Mouse (Mus musculus) T-helper 17 cell (primary cell): ENCODE measurements around the gene Ttc9.

Experiments
- in situ Hi-C, 2 experiments: fragments of 300-600 bp; cut with MboI, MseI; formaldehyde crosslinking; loops; 1 replicate in 1 of 2; 2 replicates in 1 of 2; pipeline ENCODE4 v1.15.1; 2025; ENCODE audit warnings: high pct_unique_total_duplicates in 2 of 2

Ttc9 gene

GRCm38 (mm10) chr12:81653344-81653743 lies 22.3 kb downstream of the Ttc9 start:
- in situ Hi-C loops, result no loop called here

GRCm38 (mm10) chr12:81657321-81657720 lies 26.3 kb downstream of the Ttc9 start:
- in situ Hi-C loops, result no loop called here

- in situ Hi-C loops, result no loop called here
Measured at GRCm38 (mm10) chr12:81658086-81658485, 27.0 kb downstream of the Ttc9 start.

GRCm38 (mm10) chr12:81662076-81662475 lies 31.0 kb downstream of the Ttc9 start:
- in situ Hi-C loops, result no loop called here

- in situ Hi-C loops, result no loop called here
Measured at GRCm38 (mm10) chr12:81663116-81663515, 32.1 kb downstream of the Ttc9 start.

GRCm38 (mm10) chr12:81663906-81664305 lies 32.9 kb downstream of the Ttc9 start:
- in situ Hi-C loops, result no loop called here

- in situ Hi-C loops, result no loop called here
Measured at GRCm38 (mm10) chr12:81668406-81668805, 37.4 kb downstream of the Ttc9 start.

GRCm38 (mm10) chr12:81675557-81675956 lies 44.5 kb downstream of the Ttc9 start:
- in situ Hi-C loops, result no loop called here

- in situ Hi-C loops, result no loop called here
Measured at GRCm38 (mm10) chr12:81679807-81680529, 48.9 kb downstream of the Ttc9 start.

GRCm38 (mm10) chr12:81683395-81683794 lies 52.3 kb downstream of the Ttc9 start:
- in situ Hi-C loops, result no loop called here

- in situ Hi-C loops, result no loop called here
Measured at GRCm38 (mm10) chr12:81684096-81684495, 53.0 kb downstream of the Ttc9 start.

GRCm38 (mm10) chr12:81685981-81686380 lies 54.9 kb downstream of the Ttc9 start:
- in situ Hi-C loops, result no loop called here

GRCm38 (mm10) chr12:81686406-81687117 lies 55.5 kb downstream of the Ttc9 start:
- in situ Hi-C loops, result no loop called here

GRCm38 (mm10) chr12:81687873-81688272 lies 56.8 kb downstream of the Ttc9 start:
- in situ Hi-C loops, result no loop called here

GRCm38 (mm10) chr12:81688537-81688936 lies 57.5 kb downstream of the Ttc9 start:
- in situ Hi-C loops, result no loop called here

GRCm38 (mm10) chr12:81689505-81690056 lies 58.5 kb downstream of the Ttc9 start:
- in situ Hi-C loops, result no loop called here

GRCm38 (mm10) chr12:81690111-81690510 lies 59.1 kb downstream of the Ttc9 start:
- in situ Hi-C loops, result no loop called here

GRCm38 (mm10) chr12:81690751-81691150 lies 59.7 kb downstream of the Ttc9 start:
- in situ Hi-C loops, result no loop called here

- in situ Hi-C loops, result no loop called here
Measured at GRCm38 (mm10) chr12:81691177-81691730, 60.2 kb downstream of the Ttc9 start.

GRCm38 (mm10) chr12:81698011-81698410 lies 67.0 kb downstream of the Ttc9 start:
- in situ Hi-C loops, result loop anchor here in 1 of 2 experiments (5.0 kb wide), 1 partner anchor 86 kb away; no protein-coding TSS in a partner anchor

GRCm38 (mm10) chr12:81702903-81703302 lies 71.9 kb downstream of the Ttc9 start:
- in situ Hi-C loops, result loop anchor here in 1 of 2 experiments (25.0 kb wide), 1 partner anchor 1091 kb away; no protein-coding TSS in a partner anchor

- in situ Hi-C loops, result loop anchor here in 1 of 2 experiments (10.0 to 25.0 kb wide), 2 partner anchors 872 to 1100 kb away; partner anchors contain the start of gene Rgs6
Measured at GRCm38 (mm10) chr12:81712618-81713017, 81.6 kb downstream of the Ttc9 start.
